In genomic region chr10:79797326-79797725, GRCm38 (mm10) we compare ENCODE assay signal across 9 mouse cellular contexts. TPM values are rescaled to one million over a fixed set of nuclear protein-coding genes. Genes with fewer than 3 reads are reported as not detected.
DNase-seq lines count a peak whose midpoint lies in the region; ATAC-seq and TF ChIP-seq lines count a peak whose summit lies in the region.
"Had no signal": no experiment of that assay in that cellular context is flagged by ENCODE, and none has a peak within 500 bp of the region (broad histone marks: within the 10 kb centered on the region; RNA-seq: fewer than 3 reads in every experiment).

No protein-coding gene starts in this region.

- no peak for DNase-seq in kidney, postnatal 0 days (ENCODE audit: low spot score)
- no peak for DNase-seq in kidney, adult 11 months
- peak; percentile 56 for DNase-seq in forebrain, embryonic 11.5 days (ENCODE audit: low spot score)
- peak; percentile 60 for DNase-seq in heart, postnatal 25 days (ENCODE audit: low spot score)
- no peak for DNase-seq in lung, adult 18-20 months

- WGBS in kidney, postnatal 0 days = 38% methylated on average over 15 of the region's 15 CpGs
- WGBS in forebrain, embryonic 11.5 days = 58% methylated on average over 15 of the region's 15 CpGs
- WGBS in midbrain, embryonic 15.5 days = 46% methylated on average over 15 of the region's 15 CpGs

- H3K4me1 ChIP-seq in kidney, postnatal 0 days (replicated peaks; ENCODE audit: insufficient read depth, low read length) = peaks cover 28% of the 10 kb centered on the region
- H3K4me1 ChIP-seq in forebrain, embryonic 11.5 days (replicated peaks; ENCODE audit: control insufficient read depth, insufficient read depth, low read length) = peaks cover 17% of the 10 kb centered on the region
- peaks cover 66% of the 10 kb centered on the region for H3K4me1 ChIP-seq in midbrain, embryonic 15.5 days

- peaks cover 3% of the 10 kb centered on the region; the same call in 1 of the 2 replicates for H3K36me3 ChIP-seq in kidney, postnatal 0 days (ENCODE audit: insufficient read depth, low read length)
- no peaks in the 10 kb centered on the region for H3K36me3 ChIP-seq in forebrain, embryonic 11.5 days (ENCODE audit: control insufficient read depth, insufficient read depth, low read length)
- no peaks in the 10 kb centered on the region for H3K36me3 ChIP-seq in midbrain, embryonic 15.5 days (replicated peaks)

- H3K27me3 ChIP-seq in kidney, postnatal 0 days (ENCODE audit: insufficient read depth, low read length) = no peaks in the 10 kb centered on the region
- no peaks in the 10 kb centered on the region for H3K27me3 ChIP-seq in forebrain, embryonic 11.5 days (ENCODE audit: control insufficient read depth, insufficient read depth, low read length)
- H3K27me3 ChIP-seq in midbrain, embryonic 15.5 days (replicated peaks) = no peaks in the 10 kb centered on the region

- H3K4me3 ChIP-seq in kidney, postnatal 0 days (replicated peaks; ENCODE audit: low read depth, low read length) = no peak overlapping the region
- H3K4me3 ChIP-seq in forebrain, embryonic 11.5 days (ENCODE audit: low read depth, low read length) = no peak overlapping the region
- peak overlapping the region; percentile 8; the same call in 1 of the 2 replicates for H3K4me3 ChIP-seq in midbrain, embryonic 15.5 days

- intact Hi-C loops in heart, postnatal 25 days (cut with DNase I) = no loop called here

- H3K9me3 ChIP-seq in kidney, postnatal 0 days (replicated peaks; ENCODE audit: low read length) = no peaks in the 10 kb centered on the region
- H3K9me3 ChIP-seq in forebrain, embryonic 11.5 days (ENCODE audit: control insufficient read depth, low read length) = no peaks in the 10 kb centered on the region
- no peaks in the 10 kb centered on the region for H3K9me3 ChIP-seq in midbrain, embryonic 15.5 days

- H3K4me2 ChIP-seq in kidney, postnatal 0 days (ENCODE audit: low read length) = peak overlapping the region; percentile 13; the same call in 1 of the 2 replicates
- no peak overlapping the region for H3K4me2 ChIP-seq in forebrain, embryonic 11.5 days (ENCODE audit: low read depth, low read length, severe bottlenecking)
- peak overlapping the region; percentile 41 for H3K4me2 ChIP-seq in midbrain, embryonic 15.5 days

- no peak overlapping the region for H3K27ac ChIP-seq in kidney, postnatal 0 days
- no peak overlapping the region for H3K27ac ChIP-seq in forebrain, embryonic 11.5 days (ENCODE audit: low read depth, low read length)
- H3K27ac ChIP-seq in midbrain, embryonic 15.5 days = no peak overlapping the region
- H3K27ac ChIP-seq: liver, embryonic 14.5 days had no signal

- no peak for ATAC-seq in kidney, postnatal 0 days (replicated peaks; ENCODE audit: low FRiP score, low read depth)
- no peak for ATAC-seq in forebrain, embryonic 11.5 days (replicated peaks; ENCODE audit: low FRiP score)
- no peak for ATAC-seq in midbrain, embryonic 15.5 days (replicated peaks)
- ATAC-seq in CD4-positive, CD25-positive, alpha-beta regulatory T cell, adult 4 months = no peak
- ATAC-seq in erythroblast, adult 5-6 weeks (replicated peaks; ENCODE audit: low FRiP score, poor library complexity, severe bottlenecking) = no peak

- TF ChIP-seq CTCF in kidney, postnatal 0 days (IDR thresholded peaks at IDR 0.05; ENCODE audit: low read depth) = no peak

- H3K9ac ChIP-seq in kidney, postnatal 0 days (ENCODE audit: low read depth, low read length) = no peak overlapping the region
- H3K9ac ChIP-seq in forebrain, embryonic 11.5 days (ENCODE audit: low read length) = no peak overlapping the region
- peak overlapping the region; percentile 11; the same call in 1 of the 2 replicates for H3K9ac ChIP-seq in midbrain, embryonic 15.5 days
- H3K9ac ChIP-seq: liver, embryonic 14.5 days had no signal

RNA-seq across cellular contexts. Expression of gene Palm, which starts 4.0 kb away (rescaled TPM):
- 132 and 152 TPM in 2 replicates for polyA plus RNA-seq in kidney, postnatal 0 days (2015; fragmentation: Nextera tagmentation; extraction: Ambion mirVana)
- 140 and 157 TPM in 2 replicates for polyA plus RNA-seq in forebrain, embryonic 11.5 days (2014; fragmentation: Nextera tagmentation; extraction: Ambion mirVana)
- total RNA-seq in heart, postnatal 25 days (2021) = 10 to 100 TPM; 70.3 to 77.3 TPM
- 337 and 348 TPM in 2 replicates for polyA plus RNA-seq in midbrain, embryonic 15.5 days (2015; fragmentation: Nextera tagmentation; extraction: Ambion mirVana)
- polyA plus RNA-seq in CD4-positive, CD25-positive, alpha-beta regulatory T cell, adult 4 months (2017; shearing (Covaris generic)) = under 1 TPM in 1 of 2 experiments, not detected in 1; 0.23 TPM
- total RNA-seq in erythroblast, adult 5-6 weeks (2015; ENCODE audit: low replicate concordance) = 9.4 and 12.5 TPM in 2 replicates
- total RNA-seq in erythroblast, adult 5-6 weeks (2017; ENCODE audit: low replicate concordance) = 4.5 and 10.0 TPM in 2 replicates

RNA-seq across cellular contexts. Expression of gene Prss57, which starts 6.6 kb away (rescaled TPM):
- 0.04 and 0.06 TPM in 2 replicates for polyA plus RNA-seq in kidney, postnatal 0 days (2015; fragmentation: Nextera tagmentation; extraction: Ambion mirVana)
- polyA plus RNA-seq in forebrain, embryonic 11.5 days (2014; fragmentation: Nextera tagmentation; extraction: Ambion mirVana) = not detected in 2 replicates
- not detected for total RNA-seq in heart, postnatal 25 days (2021)
- polyA plus RNA-seq in midbrain, embryonic 15.5 days (2015; fragmentation: Nextera tagmentation; extraction: Ambion mirVana) = 0.17 TPM in 1 of 2 replicates, not detected in the other
- polyA plus RNA-seq in CD4-positive, CD25-positive, alpha-beta regulatory T cell, adult 4 months (2017; shearing (Covaris generic)) = not detected
- 30.5 and 45.0 TPM in 2 replicates for total RNA-seq in erythroblast, adult 5-6 weeks (2015; ENCODE audit: low replicate concordance)
- total RNA-seq in erythroblast, adult 5-6 weeks (2017; ENCODE audit: low replicate concordance) = 6.8 and 14.3 TPM in 2 replicates

RNA-seq across cellular contexts. Expression of gene Fstl3, which starts 20.3 kb away (rescaled TPM):
- 32.9 and 38.7 TPM in 2 replicates for polyA plus RNA-seq in kidney, postnatal 0 days (2015; fragmentation: Nextera tagmentation; extraction: Ambion mirVana)
- 0.41 and 1.0 TPM in 2 replicates for polyA plus RNA-seq in forebrain, embryonic 11.5 days (2014; fragmentation: Nextera tagmentation; extraction: Ambion mirVana)
- total RNA-seq in heart, postnatal 25 days (2021) = 1 to 10 TPM; 2.9 to 4.2 TPM
- 1.9 and 2.0 TPM in 2 replicates for polyA plus RNA-seq in midbrain, embryonic 15.5 days (2015; fragmentation: Nextera tagmentation; extraction: Ambion mirVana)
- polyA plus RNA-seq in CD4-positive, CD25-positive, alpha-beta regulatory T cell, adult 4 months (2017; shearing (Covaris generic)) = under 1 TPM in 1 of 2 experiments, not detected in 1; 0.53 TPM
- total RNA-seq in erythroblast, adult 5-6 weeks (2015; ENCODE audit: low replicate concordance) = 1.7 and 5.8 TPM in 2 replicates
- not detected in 2 replicates for total RNA-seq in erythroblast, adult 5-6 weeks (2017; ENCODE audit: low replicate concordance)

RNA-seq across cellular contexts. Expression of gene Misp, which starts 23.5 kb away (rescaled TPM):
- polyA plus RNA-seq in kidney, postnatal 0 days (2015; fragmentation: Nextera tagmentation; extraction: Ambion mirVana) = 24.5 and 24.8 TPM in 2 replicates
- polyA plus RNA-seq in forebrain, embryonic 11.5 days (2014; fragmentation: Nextera tagmentation; extraction: Ambion mirVana) = 0.39 and 0.99 TPM in 2 replicates
- total RNA-seq in heart, postnatal 25 days (2021) = under 1 TPM; 0.59 to 0.70 TPM
- 0.23 and 0.85 TPM in 2 replicates for polyA plus RNA-seq in midbrain, embryonic 15.5 days (2015; fragmentation: Nextera tagmentation; extraction: Ambion mirVana)
- under 1 TPM in 1 of 2 experiments, not detected in 1; 0.27 TPM for polyA plus RNA-seq in CD4-positive, CD25-positive, alpha-beta regulatory T cell, adult 4 months (2017; shearing (Covaris generic))
- not detected in 2 replicates for total RNA-seq in erythroblast, adult 5-6 weeks (2015; ENCODE audit: low replicate concordance)
- total RNA-seq in erythroblast, adult 5-6 weeks (2017; ENCODE audit: low replicate concordance) = not detected in 2 replicates

RNA-seq across cellular contexts. Expression of gene Rnf126, which starts 30.6 kb away (rescaled TPM):
- 74.5 and 82.4 TPM in 2 replicates for polyA plus RNA-seq in kidney, postnatal 0 days (2015; fragmentation: Nextera tagmentation; extraction: Ambion mirVana)
- polyA plus RNA-seq in forebrain, embryonic 11.5 days (2014; fragmentation: Nextera tagmentation; extraction: Ambion mirVana) = 118 TPM in 2 replicates
- 10 to 100 TPM; 21.2 to 22.8 TPM for total RNA-seq in heart, postnatal 25 days (2021)
- polyA plus RNA-seq in midbrain, embryonic 15.5 days (2015; fragmentation: Nextera tagmentation; extraction: Ambion mirVana) = 109 and 117 TPM in 2 replicates
- polyA plus RNA-seq in CD4-positive, CD25-positive, alpha-beta regulatory T cell, adult 4 months (2017; shearing (Covaris generic)) = 1 to 10 TPM; 3.4 to 3.5 TPM
- total RNA-seq in erythroblast, adult 5-6 weeks (2015; ENCODE audit: low replicate concordance) = 11.3 and 12.1 TPM in 2 replicates
- 2.6 and 10.7 TPM in 2 replicates for total RNA-seq in erythroblast, adult 5-6 weeks (2017; ENCODE audit: low replicate concordance)

Comparison
In these comparisons a context has a peak if more than half of its experiments do, and no peak if none do; other contexts are left out.
1. DNase-seq: peak in forebrain, embryonic 11.5 days (single experiment) and heart, postnatal 25 days (single experiment); none in kidney, postnatal 0 days (single experiment), kidney, adult 11 months (single experiment) and lung, adult 18-20 months (0 of 2).
2. RNA of gene Palm, which starts 4.0 kb away (polyA plus RNA-seq): 337 to 348 TPM in midbrain, embryonic 15.5 days, 140 to 157 TPM in forebrain, embryonic 11.5 days and 132 to 152 TPM in kidney, postnatal 0 days; 0.23 TPM in CD4-positive, CD25-positive, alpha-beta regulatory T cell, adult 4 months; every median in the first group is over 100 times any median in the second.
3. RNA of gene Fstl3, which starts 20.3 kb away (polyA plus RNA-seq): 32.9 to 38.7 TPM in kidney, postnatal 0 days; 1.9 to 2.0 TPM in midbrain, embryonic 15.5 days, 0.41 to 1.0 TPM in forebrain, embryonic 11.5 days and 0.53 TPM in CD4-positive, CD25-positive, alpha-beta regulatory T cell, adult 4 months; every median in the first group is over 10 times any median in the second.